In the genomic region with DNA sequence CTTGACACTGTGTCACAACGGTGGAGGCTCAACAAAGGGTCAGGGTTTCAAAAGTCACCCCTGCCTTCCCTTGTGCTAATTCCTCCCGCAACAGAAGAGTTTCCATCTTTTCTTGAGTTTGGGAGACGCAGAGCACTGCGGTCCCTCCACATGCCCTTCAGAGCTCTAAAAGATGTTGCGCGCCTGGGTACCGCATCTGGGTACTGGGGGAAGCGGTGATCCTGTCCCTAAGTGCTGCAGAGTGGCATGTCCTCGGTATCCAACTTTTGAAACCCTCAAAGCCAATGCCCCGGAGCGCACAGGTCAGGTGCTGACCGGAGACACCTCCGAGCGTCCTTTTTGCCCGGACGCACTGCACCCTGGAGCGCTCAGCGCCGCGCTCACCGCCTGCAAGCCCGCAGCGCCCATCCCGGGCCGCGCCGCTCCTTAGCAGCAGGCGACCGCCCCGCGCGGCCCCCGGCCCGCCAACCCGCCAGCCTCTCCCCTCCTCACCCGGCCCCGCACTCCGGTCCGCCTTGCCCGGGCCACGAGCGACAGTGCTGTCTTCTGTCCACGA, we compare ENCODE assay signal across 8 mouse cellular contexts. TPM values are rescaled to one million over a fixed set of nuclear protein-coding genes. Genes with fewer than 3 reads are reported as not detected.
DNase-seq lines count a peak whose midpoint lies in the region; ATAC-seq and TF ChIP-seq lines count a peak whose summit lies in the region.

No protein-coding gene starts in this region.

- no peak for TF ChIP-seq CTCF in liver, adult 2 months (IDR thresholded peaks at IDR 0.05; ENCODE audit: low read depth, low read length)

- peak overlapping the region; percentile 23; the same call in 1 of the 2 replicates for H3K4me3 ChIP-seq in liver, adult 2 months (ENCODE audit: insufficient read depth, low read depth, low read length)
- H3K4me3 ChIP-seq in embryonic facial prominence, embryonic 10.5 days, result peak overlapping the region; percentile 69
- peak overlapping the region; percentile 72 for H3K4me3 ChIP-seq in hindbrain, embryonic 12.5 days
- H3K4me3 ChIP-seq in liver, embryonic 13.5 days (replicated peaks), result peak overlapping the region; percentile 48
- H3K4me3 ChIP-seq in stomach, embryonic 14.5 days (ENCODE audit: low read depth, low read length), result peak overlapping the region; percentile 62

- ATAC-seq in hindbrain, embryonic 12.5 days (ENCODE audit: low FRiP score), result peak; percentile 41
- 0 out of 2 replicates have a peak, but pooled peaks have one; percentile 5 for ATAC-seq in liver, embryonic 13.5 days (ENCODE audit: low read depth)
- ATAC-seq in stomach, embryonic 14.5 days (ENCODE audit: insufficient number of reproducible peaks, insufficient read depth, low FRiP score, low read depth), result peak; percentile 50

- H3K4me1 ChIP-seq in liver, adult 2 months (ENCODE audit: control insufficient read depth, insufficient read depth, low read length), result no peaks in the 10 kb centered on the region
- peaks cover 19% of the 10 kb centered on the region for H3K4me1 ChIP-seq in embryonic facial prominence, embryonic 10.5 days
- peaks cover 8% of the 10 kb centered on the region for H3K4me1 ChIP-seq in hindbrain, embryonic 12.5 days
- peaks cover 4% of the 10 kb centered on the region for H3K4me1 ChIP-seq in liver, embryonic 13.5 days (replicated peaks)
- H3K4me1 ChIP-seq in stomach, embryonic 14.5 days (ENCODE audit: control insufficient read depth, insufficient read depth, low read length), result no peaks in the 10 kb centered on the region

- no peaks in the 10 kb centered on the region for H3K36me3 ChIP-seq in liver, adult 2 months (ENCODE audit: control insufficient read depth, insufficient read depth, low read length)
- no peaks in the 10 kb centered on the region for H3K36me3 ChIP-seq in embryonic facial prominence, embryonic 10.5 days (replicated peaks)
- no peaks in the 10 kb centered on the region for H3K36me3 ChIP-seq in hindbrain, embryonic 12.5 days
- no peaks in the 10 kb centered on the region for H3K36me3 ChIP-seq in liver, embryonic 13.5 days
- H3K36me3 ChIP-seq in stomach, embryonic 14.5 days (ENCODE audit: control insufficient read depth, insufficient read depth, low read length), result no peaks in the 10 kb centered on the region

- WGBS in liver, adult 2 months, result 4% methylated on average over 43 of the region's 43 CpGs
- WGBS in embryonic facial prominence, embryonic 10.5 days, result 1% methylated on average over 42 of the region's 43 CpGs
- under 1% methylated on average over 41 of the region's 43 CpGs for WGBS in hindbrain, embryonic 12.5 days
- 2% methylated on average over 43 of the region's 43 CpGs for WGBS in liver, embryonic 13.5 days (ENCODE audit: insufficient replicate concordance)
- WGBS in stomach, embryonic 14.5 days, result under 1% methylated on average over 43 of the region's 43 CpGs

- no peak overlapping the region for H3K9ac ChIP-seq in liver, adult 2 months (ENCODE audit: low read depth, low read length)
- H3K9ac ChIP-seq in hindbrain, embryonic 12.5 days, result peak overlapping the region; percentile 63
- H3K9ac ChIP-seq in liver, embryonic 13.5 days, result no peak overlapping the region
- H3K9ac ChIP-seq in stomach, embryonic 14.5 days (replicated peaks; ENCODE audit: low read depth, low read length), result peak overlapping the region; percentile 47; the same call in 1 of the 2 replicates

- peaks cover 7% of the 10 kb centered on the region; the same call in 1 of the 2 replicates for H3K27me3 ChIP-seq in liver, adult 2 months (ENCODE audit: control insufficient read depth, insufficient read depth, low read length)
- H3K27me3 ChIP-seq in embryonic facial prominence, embryonic 10.5 days (replicated peaks; ENCODE audit: low read depth, poor library complexity, severe bottlenecking), result peaks cover 55% of the 10 kb centered on the region
- H3K27me3 ChIP-seq in hindbrain, embryonic 12.5 days, result peaks cover 15% of the 10 kb centered on the region
- peaks cover 34% of the 10 kb centered on the region for H3K27me3 ChIP-seq in liver, embryonic 13.5 days
- 0 out of 2 replicates have a peak, but pooled peaks cover 4% of the 10 kb centered on the region for H3K27me3 ChIP-seq in stomach, embryonic 14.5 days (ENCODE audit: control insufficient read depth, insufficient read depth, low read length)

- no peaks in the 10 kb centered on the region for H3K9me3 ChIP-seq in embryonic facial prominence, embryonic 10.5 days
- H3K9me3 ChIP-seq in hindbrain, embryonic 12.5 days (replicated peaks), result no peaks in the 10 kb centered on the region
- H3K9me3 ChIP-seq in liver, embryonic 13.5 days (replicated peaks), result no peaks in the 10 kb centered on the region
- no peaks in the 10 kb centered on the region for H3K9me3 ChIP-seq in stomach, embryonic 14.5 days (ENCODE audit: control insufficient read depth, low read depth, low read length)

- no peak overlapping the region for H3K27ac ChIP-seq in liver, adult 2 months (replicated peaks; ENCODE audit: insufficient read depth, low read depth, low read length)
- H3K27ac ChIP-seq in embryonic facial prominence, embryonic 10.5 days (replicated peaks), result peak overlapping the region; percentile 59; the same call in 1 of the 2 replicates
- H3K27ac ChIP-seq in hindbrain, embryonic 12.5 days, result 0 out of 2 replicates have a peak overlapping the region, but pooled peaks have one; percentile 71
- H3K27ac ChIP-seq in liver, embryonic 13.5 days, result no peak overlapping the region
- H3K27ac ChIP-seq in stomach, embryonic 14.5 days (ENCODE audit: low read length), result peak overlapping the region; percentile 78; the same call in 1 of the 2 replicates

- TF ChIP-seq POLR2A in liver, adult 2 months (IDR thresholded peaks at IDR 0.05; ENCODE audit: extremely low read depth, insufficient read depth, low read length), result no peak

- no peak for DNase-seq in liver, adult 2 months (ENCODE audit: extremely low read depth, low read depth, low spot score)
- no peak for DNase-seq in liver
- DNase-seq in embryonic facial prominence, embryonic 10.5 days (ENCODE audit: low spot score), result peak; percentile 56
- no peak for DNase-seq in liver, embryonic 13.5 days
- no peak for DNase-seq in layer of hippocampus, adult 18-20 months (ENCODE audit: low spot score in 2 of 2)
- no peak for DNase-seq in ovary, postnatal 36 days (ENCODE audit: low spot score)

- no peaks in the 10 kb centered on the region for H3K79me2 ChIP-seq in liver, adult 2 months (ENCODE audit: control insufficient read depth, insufficient read depth, low read length)

- peak overlapping the region; percentile 95 for H3K4me2 ChIP-seq in hindbrain, embryonic 12.5 days (replicated peaks)
- peak overlapping the region; percentile 57 for H3K4me2 ChIP-seq in liver, embryonic 13.5 days
- peak overlapping the region; percentile 88 for H3K4me2 ChIP-seq in stomach, embryonic 14.5 days (replicated peaks; ENCODE audit: low read depth, low read length)

RNA-seq across cellular contexts. Expression of gene Ugt8a, which starts 0.8 kb away (rescaled TPM):
- 0.20 and 0.37 TPM in 2 replicates for total RNA-seq in liver, adult 2 months (2014; rRNA removed)
- not detected in 2 replicates for polyA plus RNA-seq in liver, adult 2 months (2012; rRNA removed)
- 0.99 and 1.4 TPM in 2 replicates for polyA plus RNA-seq in embryonic facial prominence, embryonic 10.5 days (2016; fragmentation: Nextera tagmentation; extraction: Ambion mirVana)
- 3.7 and 4.7 TPM in 2 replicates for polyA plus RNA-seq in hindbrain, embryonic 12.5 days (2016; fragmentation: Nextera tagmentation; extraction: Ambion mirVana)
- 0.14 and 0.16 TPM in 2 replicates for polyA plus RNA-seq in liver, embryonic 13.5 days (2015; fragmentation: Nextera tagmentation; extraction: Ambion mirVana)
- 26.7 and 28.0 TPM in 2 replicates for polyA plus RNA-seq in stomach, embryonic 14.5 days (2014; fragmentation: Nextera tagmentation; extraction: Ambion mirVana)
- total RNA-seq in layer of hippocampus, adult 18-20 months (2021), result 10 to 100 TPM; 26.5 to 29.6 TPM

Comparison
In these comparisons a context has a peak if more than half of its experiments do, and no peak if none do; other contexts are left out.
1. H3K27ac ChIP-seq: peak in embryonic facial prominence, embryonic 10.5 days (single experiment), hindbrain, embryonic 12.5 days (single experiment) and stomach, embryonic 14.5 days (single experiment); none in liver, adult 2 months (single experiment) and liver, embryonic 13.5 days (single experiment).
2. H3K9ac ChIP-seq: peak in hindbrain, embryonic 12.5 days (single experiment) and stomach, embryonic 14.5 days (single experiment); none in liver, adult 2 months (single experiment) and liver, embryonic 13.5 days (single experiment).
3. Peak in every context shown above with its lines, with median percentiles within 50 percentile points of each other: H3K4me3 ChIP-seq, ATAC-seq and H3K4me2 ChIP-seq.